Mouse (Mus musculus) lung, postnatal 4 days (tissue): ENCODE results near the gene Hs6st1.

Experiments used
- DNase-seq, 2 experiments: peaks; one replicate each; pipeline ENCODE4 v3.0.0; 2021

Gene Hs6st1

GRCm38 (mm10) chr1:36131766-36132165, 63.6 kb downstream of the Hs6st1 start:
- DNase-seq = no peak

GRCm38 (mm10) chr1:36132211-36132610, 64.0 kb downstream of the Hs6st1 start:
- DNase-seq = no peak

GRCm38 (mm10) chr1:36133041-36133440, 64.8 kb downstream of the Hs6st1 start:
- no peak for DNase-seq

GRCm38 (mm10) chr1:36133647-36134046, 65.4 kb downstream of the Hs6st1 start:
- no peak for DNase-seq

- DNase-seq = peak; percentile 59 to 79
Measured at GRCm38 (mm10) chr1:36134584-36134983, 66.4 kb downstream of the Hs6st1 start.

GRCm38 (mm10) chr1:36140311-36140710, 72.1 kb downstream of the Hs6st1 start:
- no peak for DNase-seq

GRCm38 (mm10) chr1:36145050-36145449, 76.8 kb downstream of the Hs6st1 start:
- peak in 1 of 2 experiments; percentile 52 for DNase-seq

GRCm38 (mm10) chr1:36148809-36149208, 80.6 kb downstream of the Hs6st1 start:
- DNase-seq = no peak

GRCm38 (mm10) chr1:36149411-36149810, 81.2 kb downstream of the Hs6st1 start:
- peak in 1 of 2 experiments; percentile 47 for DNase-seq
